Mouse (Mus musculus): ENCODE results near the gene Dnajc16. TPM values are rescaled to one million over a fixed set of nuclear protein-coding genes. Genes with fewer than 3 reads are reported as not detected.

The Dnajc16 gene
- total and polyA plus RNA-seq, 3 experiments, result 3.2 to 6.8 TPM; not detected in 1

GRCm38 (mm10) chr4:141722731-141723672 is 67.7 kb downstream of the Dnajc16 start, which contains the start of gene Ddi2 (continued):
- no peak for TF ChIP-seq ZC3H11A (IDR thresholded peaks at IDR 0.05; ENCODE audit: low read depth, low read length)
- TF ChIP-seq KAT2A (conservative IDR thresholded peaks at IDR 0.05; ENCODE audit: low read depth, low read length), result no peak; the same call in 1 of the 2 replicates
- no peak for TF ChIP-seq CHD2 (IDR thresholded peaks at IDR 0.05; ENCODE audit: low read length)
- TF ChIP-seq NELFE (IDR thresholded peaks at IDR 0.05; ENCODE audit: low read depth, low read length), result peak; percentile 94
- TF ChIP-seq E2F4 (IDR thresholded peaks at IDR 0.05; ENCODE audit: borderline replicate concordance, low read depth, low read length), result no peak
- TF ChIP-seq UBTF (IDR thresholded peaks at IDR 0.05; ENCODE audit: borderline replicate concordance, insufficient read depth, low read depth, low read length), result no peak
- no peak for TF ChIP-seq TBP (IDR thresholded peaks at IDR 0.05; ENCODE audit: low read depth, low read length)
- TF ChIP-seq POLR2A (IDR thresholded peaks at IDR 0.05; ENCODE audit: control insufficient read depth in 1 of 2, insufficient read depth in 1 of 2, low read depth in 1 of 2, low read length in 2 of 2, poor library complexity in 1 of 2), result peak; percentile 85 to 94
- peak; percentile 89 for TF ChIP-seq ZMIZ1 (IDR thresholded peaks at IDR 0.05; ENCODE audit: low read depth, low read length)
- TF ChIP-seq BHLHE40 (IDR thresholded peaks at IDR 0.05; ENCODE audit: borderline replicate concordance, low read depth, low read length), result no peak; the same call in 1 of the 2 replicates
- TF ChIP-seq MXI1 (IDR thresholded peaks at IDR 0.05; ENCODE audit: low read depth, low read length), result no peak; the same call in none of the 2 replicates
- TF ChIP-seq CTCF (IDR thresholded peaks at IDR 0.05 in 2 of 3, conservative IDR thresholded peaks at IDR 0.05 in 1 of 3; ENCODE audit: control insufficient read depth in 1 of 3, insufficient read depth in 1 of 3, low read depth in 2 of 3, low read length in 3 of 3, poor library complexity in 1 of 3, severe bottlenecking in 1 of 3), result 0 out of 6 replicates have a peak, but pooled peaks of 1 of the 3 experiments have one; percentile 2
- 0 out of 2 replicates have a peak, but pooled peaks have one; percentile 6 for TF ChIP-seq SMC3 (IDR thresholded peaks at IDR 0.05; ENCODE audit: low read depth, low read length)

GRCm38 (mm10) chr4:141721961-141722360 is 68.8 kb downstream of the Dnajc16 start:
- Histone ChIP-seq H3K36me3 (ENCODE audit: control insufficient read depth in 1 of 2, insufficient read depth in 2 of 2, low read length in 2 of 2) (peaks cover 16 to 36% of the 10 kb centered on the region in 2 experiments), H3K4me3 (ENCODE audit: control insufficient read depth in 1 of 2, insufficient read depth in 1 of 2, low read depth in 2 of 2, low read length in 2 of 2) (peak overlapping the region; percentile 73 to 97), H3K9me3 (replicated peaks; ENCODE audit: insufficient read depth, low read length) (no peaks in the 10 kb centered on the region), H3K4me1 (ENCODE audit: control insufficient read depth in 1 of 2, insufficient read depth in 2 of 2, low read length in 2 of 2) (peaks cover 10 to 31% of the 10 kb centered on the region in 2 experiments), H3K79me2 (ENCODE audit: control insufficient read depth, insufficient read depth, low read length, poor library complexity) (peaks cover 58% of the 10 kb centered on the region), H3K9ac (ENCODE audit: control insufficient read depth, low read depth, low read length, poor library complexity, severe bottlenecking) (peak overlapping the region; percentile 81), H3K27ac (ENCODE audit: control insufficient read depth, low read depth, low read length) (no peak overlapping the region), H3K27me3 (ENCODE audit: control insufficient read depth in 1 of 2, insufficient read depth in 2 of 2, low read length in 2 of 2) (no peaks in the 10 kb centered on the region)
- no peak for TF ChIP-seq MXI1 (IDR thresholded peaks at IDR 0.05; ENCODE audit: low read depth, low read length)
- TF ChIP-seq MEF2A (IDR thresholded peaks at IDR 0.05; ENCODE audit: extremely low read depth, insufficient replicate concordance, low read depth, low read length, poor library complexity, severe bottlenecking), result no peak
- DNase-seq (ENCODE audit: low read depth, low spot score), result no peak

Data from MEL (cell line).